Mouse (Mus musculus) MEL (cell line): ENCODE measurements around the gene Ipo7. TPM values are rescaled to one million over a fixed set of nuclear protein-coding genes. Genes with fewer than 3 reads are reported as not detected.
A peak's percentile ranks its signal among the peaks of the same experiment; 100 is the strongest.

Experiments
- DNase-seq: peaks from one replicate; pipeline ENCODE4 v3.0.0; 2011; ENCODE audit warnings: low read depth, low spot score
- H3K27ac ChIP-seq: 2 replicates; pipeline ENCODE4 v1.5.1; 2012; ENCODE audit warnings: low read depth, mild to moderate bottlenecking, control low read depth, low read length, moderate library complexity; ENCODE audit not compliant: control insufficient read depth
- H3K27me3 ChIP-seq, 2 experiments: fragments of 150-350 bp in 1 of 2; sonication (generic) in 1 of 2; 2 replicates each; pipeline ENCODE4 v1.6.1; 2012; ENCODE audit warnings: low read length in 2 of 2, mild to moderate bottlenecking in 2 of 2, improper control_type of control experiment in 1 of 2, moderate library complexity in 1 of 2; ENCODE audit not compliant: insufficient read depth in 2 of 2, control insufficient read depth in 1 of 2
- H3K36me3 ChIP-seq, 2 experiments: 2 replicates each; pipeline ENCODE4 v1.6.1; 2012 to 2014; ENCODE audit warnings: low read length in 2 of 2, improper control_type of control experiment in 1 of 2, inconsistent platforms in 1 of 2, mild to moderate bottlenecking in 1 of 2; ENCODE audit not compliant: insufficient read depth in 2 of 2, control insufficient read depth in 1 of 2
- H3K4me1 ChIP-seq, 2 experiments: fragments of 150-350 bp in 1 of 2; sonication (generic) in 1 of 2; 2 replicates each; pipeline ENCODE4 v1.6.1; 2012; ENCODE audit warnings: low read length in 2 of 2, improper control_type of control experiment in 1 of 2, mild to moderate bottlenecking in 1 of 2; ENCODE audit not compliant: insufficient read depth in 2 of 2, control insufficient read depth in 1 of 2
- H3K4me3 ChIP-seq, 2 experiments: fragments of 150-350 bp in 1 of 2; sonication (generic) in 1 of 2; 2 replicates each; pipeline ENCODE4 v1.5.1; 2012; ENCODE audit warnings: low read depth in 2 of 2, low read length in 2 of 2, mild to moderate bottlenecking in 2 of 2, moderate library complexity in 2 of 2, control low read depth in 1 of 2, improper control_type of control experiment in 1 of 2; ENCODE audit not compliant: control insufficient read depth in 1 of 2, insufficient read depth in 1 of 2
- H3K79me2 ChIP-seq: 2 replicates; pipeline ENCODE4 v1.6.1; 2012; ENCODE audit warnings: mild to moderate bottlenecking, low read length, moderate library complexity; ENCODE audit not compliant: control insufficient read depth, poor library complexity, insufficient read depth
- H3K9ac ChIP-seq: 2 replicates; pipeline ENCODE4 v1.6.1; 2012; ENCODE audit warnings: low read depth, mild to moderate bottlenecking, control low read depth, low read length, moderate library complexity; ENCODE audit not compliant: control insufficient read depth, poor library complexity, severe bottlenecking
- H3K9me3 ChIP-seq: fragments of 150-350 bp; sonication (generic); replicated peaks from 2 replicates; pipeline ENCODE4 v1.6.1; 2012; ENCODE audit warnings: mild to moderate bottlenecking, low read length, improper control_type of control experiment, moderate library complexity; ENCODE audit not compliant: insufficient read depth
- BHLHE40 ChIP-seq: IDR thresholded peaks from 2 replicates; pipeline ENCODE4 v1.6.1; 2012; ENCODE audit warnings: low read depth, mild to moderate bottlenecking, inconsistent platforms, low read length, improper control_type of control experiment, borderline replicate concordance
- CHD1 ChIP-seq: IDR thresholded peaks from 2 replicates; pipeline ENCODE4 v1.6.1; 2012; ENCODE audit warnings: low read depth, mild to moderate bottlenecking, inconsistent platforms, low read length, improper control_type of control experiment
- CHD2 ChIP-seq: IDR thresholded peaks from 2 replicates; pipeline ENCODE4 v1.6.1; 2011; ENCODE audit warnings: low read length, improper control_type of control experiment
- CTCF ChIP-seq, 3 experiments: IDR thresholded peaks in 2 of 3; conservative IDR thresholded peaks in 1 of 3; 2 replicates each; pipeline ENCODE4 v1.5.1; 2011 to 2012; ENCODE audit warnings: low read length in 3 of 3, low read depth in 2 of 3, mild to moderate bottlenecking in 2 of 3, improper control_type of control experiment in 1 of 3, inconsistent platforms in 1 of 3, mixed read lengths in 1 of 3, moderate library complexity in 1 of 3; ENCODE audit not compliant: control insufficient read depth in 1 of 3, insufficient read depth in 1 of 3, poor library complexity in 1 of 3, severe bottlenecking in 1 of 3
- ELF1 ChIP-seq: IDR thresholded peaks from 2 replicates; pipeline ENCODE4 v1.6.1; 2014; ENCODE audit warnings: low read depth, mild to moderate bottlenecking, inconsistent platforms, low read length, improper control_type of control experiment, moderate library complexity
- EP300 ChIP-seq, 2 experiments: IDR thresholded peaks; 2 replicates each; pipeline ENCODE4 v1.6.1; 2011; ENCODE audit warnings: improper control_type of control experiment in 2 of 2, low read length in 2 of 2, low read depth in 1 of 2, mild to moderate bottlenecking in 1 of 2
- GABPA ChIP-seq: IDR thresholded peaks from 2 replicates; pipeline ENCODE4 v1.6.1; 2012; ENCODE audit warnings: low read depth, mild to moderate bottlenecking, inconsistent platforms, low read length, improper control_type of control experiment, moderate library complexity
- HCFC1 ChIP-seq: IDR thresholded peaks from 2 replicates; pipeline ENCODE4 v1.6.1; 2012; ENCODE audit warnings: low read depth, mild to moderate bottlenecking, inconsistent platforms, low read length, improper control_type of control experiment, moderate library complexity
- MAFK ChIP-seq: IDR thresholded peaks from 2 replicates; pipeline ENCODE4 v1.6.1; 2011; ENCODE audit warnings: low read depth, mild to moderate bottlenecking, low read length, improper control_type of control experiment, borderline replicate concordance
- MAX ChIP-seq: IDR thresholded peaks from 2 replicates; pipeline ENCODE4 v1.6.1; 2011; ENCODE audit warnings: low read length, improper control_type of control experiment
- MEF2A ChIP-seq: IDR thresholded peaks from 2 replicates; pipeline ENCODE4 v1.6.1; 2014; ENCODE audit warnings: low read depth, mild to moderate bottlenecking, inconsistent platforms, low read length, improper control_type of control experiment; ENCODE audit not compliant: poor library complexity, insufficient replicate concordance, severe bottlenecking; ENCODE audit errors: extremely low read depth
- MXI1 ChIP-seq: IDR thresholded peaks from 2 replicates; pipeline ENCODE4 v1.6.1; 2011; ENCODE audit warnings: mild to moderate bottlenecking, low read depth, low read length, improper control_type of control experiment
- MYB ChIP-seq: IDR thresholded peaks from 2 replicates; pipeline ENCODE4 v1.6.1; 2011; ENCODE audit warnings: mild to moderate bottlenecking, low read depth, low read length, improper control_type of control experiment
- MYC ChIP-seq: IDR thresholded peaks from 2 replicates; pipeline ENCODE4 v1.6.1; 2011; ENCODE audit warnings: low read depth, mild to moderate bottlenecking, low read length, improper control_type of control experiment, moderate library complexity
- NRF1 ChIP-seq: IDR thresholded peaks from 2 replicates; pipeline ENCODE4 v1.6.1; 2014; ENCODE audit warnings: low read depth, mild to moderate bottlenecking, inconsistent platforms, low read length, improper control_type of control experiment, moderate library complexity; ENCODE audit not compliant: poor library complexity, insufficient read depth, severe bottlenecking
- POLR2A ChIP-seq, 2 experiments: IDR thresholded peaks; 2 replicates each; pipeline ENCODE4 v1.6.1; 2011 to 2012; ENCODE audit warnings: low read length in 2 of 2, mild to moderate bottlenecking in 2 of 2, control low read depth in 1 of 2, improper control_type of control experiment in 1 of 2, low read depth in 1 of 2, moderate library complexity in 1 of 2; ENCODE audit not compliant: control insufficient read depth in 1 of 2, insufficient read depth in 1 of 2, poor library complexity in 1 of 2
- POLR2AphosphoS5 ChIP-seq: IDR thresholded peaks from 2 replicates; pipeline ENCODE4 v1.6.1; 2012; ENCODE audit warnings: low read depth, borderline replicate concordance, mild to moderate bottlenecking, inconsistent platforms, low read length, moderate library complexity, mixed read lengths
- RAD21 ChIP-seq: IDR thresholded peaks from 2 replicates; pipeline ENCODE4 v1.6.1; 2011; ENCODE audit warnings: mild to moderate bottlenecking, low read depth, low read length, improper control_type of control experiment
- RCOR1 ChIP-seq: IDR thresholded peaks from 2 replicates; pipeline ENCODE4 v1.6.1; 2012; ENCODE audit warnings: low read depth, mild to moderate bottlenecking, inconsistent platforms, low read length, improper control_type of control experiment
- SIN3A ChIP-seq: IDR thresholded peaks from 2 replicates; pipeline ENCODE4 v1.6.1; 2012; ENCODE audit warnings: low read length, improper control_type of control experiment, inconsistent platforms
- SMC3 ChIP-seq: IDR thresholded peaks from 2 replicates; pipeline ENCODE4 v1.6.1; 2011; ENCODE audit warnings: low read depth, low read length, improper control_type of control experiment
- TAL1 ChIP-seq: IDR thresholded peaks from 2 replicates; pipeline ENCODE4 v1.6.1; 2012; ENCODE audit warnings: mild to moderate bottlenecking, inconsistent platforms, low read length, moderate library complexity, mixed read lengths
- TBP ChIP-seq: IDR thresholded peaks from 2 replicates; pipeline ENCODE4 v1.8.0; 2011; ENCODE audit warnings: low read depth, low read length, improper control_type of control experiment
- TCF12 ChIP-seq: IDR thresholded peaks from 2 replicates; pipeline ENCODE4 v1.6.1; 2014; ENCODE audit warnings: low read depth, mild to moderate bottlenecking, inconsistent platforms, low read length, improper control_type of control experiment, moderate library complexity
- USF1 ChIP-seq: IDR thresholded peaks from 2 replicates; pipeline ENCODE4 v1.6.1; 2014; ENCODE audit warnings: low read depth, mild to moderate bottlenecking, inconsistent platforms, low read length, improper control_type of control experiment, moderate library complexity
- USF2 ChIP-seq, 2 experiments: IDR thresholded peaks; 2 replicates each; pipeline ENCODE4 v1.6.1; 2011 to 2012; ENCODE audit warnings: improper control_type of control experiment in 2 of 2, low read length in 2 of 2, borderline replicate concordance in 1 of 2, inconsistent platforms in 1 of 2, low read depth in 1 of 2, mild to moderate bottlenecking in 1 of 2; ENCODE audit not compliant: insufficient read depth in 1 of 2
- ZKSCAN1 ChIP-seq: IDR thresholded peaks from 2 replicates; pipeline ENCODE4 v1.6.1; 2012; ENCODE audit warnings: low read depth, mild to moderate bottlenecking, inconsistent platforms, low read length, improper control_type of control experiment, moderate library complexity
- ZNF384 ChIP-seq: IDR thresholded peaks from 2 replicates; pipeline ENCODE4 v1.6.1; 2012; ENCODE audit warnings: low read depth, mild to moderate bottlenecking, inconsistent platforms, low read length, improper control_type of control experiment
- polyA plus RNA-seq, 2 experiments: library from polyadenylated mRNA; stranded (reverse) in 1 of 2; unstranded in 1 of 2; fragments of >175 nt in 1 of 2; fragments of >200 nt in 1 of 2; gene quantifications; 2 replicates each; pipeline versions ENCODE4 v1.2.1 to v1.2.4; 2012; ENCODE audit warnings: low replicate concordance in 2 of 2, low read depth in 1 of 2; ENCODE audit not compliant: insufficient read length in 2 of 2, insufficient read depth in 1 of 2, missing spikeins in 1 of 2
- total RNA-seq: library from RNA; depleted of rRNA; stranded (reverse); fragments of 300-350 nt; gene quantifications from 2 replicates; pipeline ENCODE4 v1.2.3, GENCODE M21; 2012

The Ipo7 gene
- total and polyA plus RNA-seq, 3 experiments, result 111 to 172 (median 145) TPM

GRCm38 (mm10) chr7:110061752-110062273 lies 43.7 kb downstream of the Ipo7 start (continued):
- TF ChIP-seq CHD1, result peak; percentile 96
- peak; percentile 26; the same call in 1 of the 2 replicates for TF ChIP-seq USF1
- peak; percentile 47 for TF ChIP-seq TCF12
- no peak for TF ChIP-seq ZKSCAN1
- no peak for TF ChIP-seq USF2 (IDR thresholded peaks at IDR 0.05; ENCODE audit: borderline replicate concordance in 1 of 2, insufficient read depth in 1 of 2, low read depth in 1 of 2, low read length in 2 of 2)

GRCm38 (mm10) chr7:110063731-110064130 lies 45.7 kb downstream of the Ipo7 start:
- peaks cover 0 to 22% of the 10 kb centered on the region in 2 experiments; a peak in 2 of 4 replicates for H3K36me3 ChIP-seq
- no peak overlapping the region for H3K9ac ChIP-seq
- no peak overlapping the region for H3K27ac ChIP-seq

GRCm38 (mm10) chr7:110069070-110069469 lies 51.0 kb downstream of the Ipo7 start:
- DNase-seq, result no peak
- Histone ChIP-seq H3K4me3 (no peak overlapping the region), H3K27me3 (no peaks in the 10 kb centered on the region), H3K79me2 (peaks cover 4% of the 10 kb centered on the region; the same call in 1 of the 2 replicates), H3K9me3 (no peaks in the 10 kb centered on the region), H3K27ac (no peak overlapping the region), H3K36me3 (peaks cover 0 to 5% of the 10 kb centered on the region in 2 experiments; a peak in 2 of 4 replicates), H3K4me1 (0 out of 4 replicates have a peak, but pooled peaks cover 0 to 2% of the 10 kb centered on the region in 2 experiments), H3K9ac (no peak overlapping the region)
- TF ChIP-seq RCOR1 (no peak), NRF1 (no peak), SMC3 (no peak), USF2 (IDR thresholded peaks at IDR 0.05; ENCODE audit: borderline replicate concordance in 1 of 2, insufficient read depth in 1 of 2, low read depth in 1 of 2, low read length in 2 of 2) (no peak), BHLHE40 (no peak), MXI1 (no peak), ZKSCAN1 (no peak), POLR2AphosphoS5 (no peak), MEF2A (no peak), SIN3A (no peak), TBP (no peak), GABPA (no peak), MAX (no peak), ELF1 (no peak), CTCF (IDR thresholded peaks at IDR 0.05 in 2 of 3, conservative IDR thresholded peaks at IDR 0.05 in 1 of 3; ENCODE audit: control insufficient read depth in 1 of 3, insufficient read depth in 1 of 3, low read depth in 2 of 3, low read length in 3 of 3, poor library complexity in 1 of 3, severe bottlenecking in 1 of 3) (no peak), RAD21 (no peak), TAL1 (no peak), POLR2A (IDR thresholded peaks at IDR 0.05; ENCODE audit: control insufficient read depth in 1 of 2, insufficient read depth in 1 of 2, low read depth in 1 of 2, low read length in 2 of 2, poor library complexity in 1 of 2) (no peak)

More at GRCm38 (mm10) chr7:110063731-110064130, 45.7 kb downstream of the Ipo7 start:
- Histone ChIP-seq H3K9me3 (no peaks in the 10 kb centered on the region), H3K27me3 (no peaks in the 10 kb centered on the region), H3K4me3 (no peak overlapping the region), H3K79me2 (peaks cover 24% of the 10 kb centered on the region)
- DNase-seq, result no peak
- TF ChIP-seq HCFC1 (no peak), ELF1 (no peak), TAL1 (no peak), MAX (no peak), MYB (no peak), CHD2 (no peak), USF2 (IDR thresholded peaks at IDR 0.05; ENCODE audit: borderline replicate concordance in 1 of 2, insufficient read depth in 1 of 2, low read depth in 1 of 2, low read length in 2 of 2) (no peak), CHD1 (no peak), MYC (no peak), MAFK (no peak), SIN3A (no peak), TCF12 (no peak), TBP (no peak), ZNF384 (no peak), RCOR1 (no peak), NRF1 (no peak), SMC3 (no peak), EP300 (IDR thresholded peaks at IDR 0.05; ENCODE audit: low read depth in 1 of 2, low read length in 2 of 2) (no peak), POLR2A (IDR thresholded peaks at IDR 0.05; ENCODE audit: control insufficient read depth in 1 of 2, insufficient read depth in 1 of 2, low read depth in 1 of 2, low read length in 2 of 2, poor library complexity in 1 of 2) (no peak)
- TF ChIP-seq, all 39 proteins: peak for 0
- peaks cover 0 to 14% of the 10 kb centered on the region in 2 experiments; a peak in 2 of 4 replicates for H3K4me1 ChIP-seq
